Mouse (Mus musculus): ENCODE measurements around the gene Ergic1. TPM values are rescaled to one million over a fixed set of nuclear protein-coding genes. Genes with fewer than 3 reads are reported as not detected.

Gene Ergic1
- total RNA-seq, 2 experiments from 2014 or later, result 47.5 to 56.2 TPM

DNA sequence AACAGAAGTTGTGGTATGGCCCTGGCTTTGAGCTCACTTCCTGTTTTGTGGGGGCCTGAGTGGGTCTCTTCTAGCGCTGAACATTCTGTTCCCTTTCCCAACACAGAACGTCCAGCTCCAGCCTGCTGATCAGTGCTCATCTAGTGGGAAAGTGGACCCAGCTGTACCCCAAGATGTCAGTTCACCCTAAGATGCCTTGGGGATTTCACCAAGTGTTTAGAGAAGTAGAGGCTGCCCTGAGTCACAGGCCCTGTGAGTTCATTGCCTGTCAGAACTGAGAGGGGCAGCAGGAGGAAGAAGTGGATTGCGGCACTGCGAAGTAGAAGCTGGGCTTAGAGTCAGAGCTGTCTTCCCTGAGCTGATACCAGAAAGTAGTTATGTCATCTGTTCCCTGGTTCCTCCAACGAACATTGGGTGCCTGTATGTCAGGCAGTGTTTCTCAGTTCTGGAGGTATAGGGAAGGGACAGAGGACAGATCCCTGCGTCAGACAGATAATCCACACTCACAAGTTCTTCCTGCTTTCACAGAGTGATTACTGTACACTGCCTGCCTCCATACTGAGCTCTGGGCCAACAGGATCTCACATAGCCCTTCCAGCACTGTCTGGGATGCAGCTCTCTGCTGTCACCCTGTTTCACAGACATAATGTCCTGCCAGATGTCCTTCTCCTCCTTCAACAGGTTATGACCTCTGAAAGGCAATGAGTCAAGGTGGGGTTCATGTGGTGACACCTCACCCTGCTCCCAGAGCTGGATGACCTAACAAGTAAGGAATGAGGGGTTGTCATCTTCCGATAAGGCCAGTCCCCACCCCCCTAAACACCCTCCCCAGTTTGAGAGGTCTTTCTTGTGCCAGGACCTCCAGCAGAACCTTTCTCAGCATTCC is 25.8 kb upstream of the Ergic1 start:
- DNase-seq, result peak; percentile 62
- intact Hi-C loops (cut with DNase I), result no loop called here

- intact Hi-C loops (cut with DNase I), result no loop called here
- peak in 1 of 2 experiments; percentile 22 for DNase-seq
These were observed 23.4 kb upstream of the Ergic1 start for GRCm38 (mm10) chr17:26537722-26538471.

DNA sequence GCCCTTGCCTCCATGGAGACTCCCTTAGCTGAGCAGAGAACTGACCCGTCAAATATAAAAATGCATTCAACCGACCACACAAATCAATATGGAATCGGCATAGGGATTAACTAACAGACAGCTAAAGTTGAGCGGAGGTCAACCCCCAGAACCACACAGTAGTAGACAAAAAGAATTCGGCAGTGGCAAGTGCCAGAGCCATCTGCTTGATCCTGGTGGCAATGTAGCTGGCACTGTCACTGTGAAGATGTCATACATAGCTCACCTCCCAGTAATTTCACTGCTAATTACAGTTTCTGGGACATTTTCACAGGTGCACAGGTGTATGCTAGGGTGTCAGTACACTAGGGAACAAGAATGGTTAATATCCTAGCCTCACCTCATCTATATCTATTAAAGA is 21.2 kb upstream of the Ergic1 start:
- intact Hi-C loops (cut with DNase I), result no loop called here

DNA sequence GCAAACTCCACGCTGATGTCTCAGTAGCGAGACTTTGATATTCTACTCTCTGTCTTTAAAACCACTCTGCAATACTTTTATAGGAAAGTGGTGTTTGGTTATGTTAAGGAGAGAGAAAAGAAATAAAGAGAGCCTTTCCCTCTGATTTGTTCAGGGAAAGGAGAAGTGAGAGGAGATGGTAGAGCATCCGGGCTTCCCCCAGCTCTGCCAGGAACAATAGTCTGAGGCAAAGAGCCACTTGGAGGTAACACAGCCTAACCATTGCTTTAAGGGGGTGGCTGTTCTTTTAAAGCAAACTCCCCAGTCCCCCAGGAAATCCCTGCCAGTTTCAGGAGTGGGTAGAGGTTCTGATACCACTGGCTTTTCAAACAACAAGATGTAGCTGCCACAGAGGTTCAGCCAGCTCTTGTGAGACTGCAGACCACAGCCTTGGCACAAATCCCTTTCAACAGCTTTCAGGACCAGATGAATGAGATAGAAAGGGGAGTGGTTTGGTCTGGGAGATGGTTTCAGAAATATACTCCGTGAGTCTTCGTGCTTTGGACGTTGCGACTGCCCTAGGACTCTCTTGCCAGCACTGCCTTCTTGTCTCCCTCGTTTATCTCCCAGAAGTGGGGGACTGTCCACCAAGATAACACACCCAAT is 16.8 kb upstream of the Ergic1 start:
- intact Hi-C loops (cut with DNase I), result no loop called here
- peak in 1 of 2 experiments; percentile 14 for DNase-seq

More for the DNA sequence above, 21.2 kb upstream of the Ergic1 start:
- no peak for DNase-seq

DNA sequence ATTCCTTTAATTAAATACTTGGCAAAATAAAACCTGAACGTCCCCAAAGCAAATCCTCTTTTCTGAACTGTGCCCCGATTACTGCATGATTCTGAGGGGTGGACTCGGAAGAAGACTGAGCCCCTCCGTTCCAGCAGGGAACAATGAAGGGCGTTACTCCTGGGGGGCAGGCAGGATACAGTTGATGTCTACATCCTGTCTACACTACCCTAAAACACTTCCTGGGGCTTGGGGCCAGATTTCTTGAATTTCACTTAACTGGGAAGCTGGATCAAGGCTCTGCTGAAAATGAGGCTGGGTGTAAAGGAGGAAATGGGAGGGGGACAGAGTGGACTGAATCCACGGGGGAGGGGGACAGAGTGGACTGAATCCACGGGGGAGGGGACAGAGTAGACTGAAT is 13.5 kb upstream of the Ergic1 start:
- intact Hi-C loops (cut with DNase I), result loop anchor here (1.0 to 2.0 kb wide), 3 partner anchors 37 to 81 kb away; no protein-coding TSS in a partner anchor
- DNase-seq, result peak; percentile 67 to 68

DNA sequence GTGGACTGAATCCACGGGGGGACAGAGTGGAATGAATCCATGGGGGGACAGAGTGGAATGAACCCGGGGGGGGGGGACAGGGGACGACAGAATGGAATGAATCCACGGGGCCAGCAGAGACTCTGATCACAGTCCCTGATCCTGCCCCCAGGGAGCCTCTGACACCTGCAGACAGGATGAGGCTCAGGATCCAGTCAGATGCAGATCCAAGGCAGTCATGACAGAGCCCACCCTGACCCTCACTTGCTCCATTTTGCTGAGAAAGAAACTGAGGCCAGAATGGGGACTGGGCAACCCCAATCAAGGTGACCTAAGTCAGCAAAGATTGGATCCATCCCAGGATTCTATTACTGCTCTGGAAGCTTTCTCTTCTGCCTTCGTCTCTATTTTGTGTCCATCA is 12.7 kb upstream of the Ergic1 start:
- intact Hi-C loops (cut with DNase I), result no loop called here
- no peak for DNase-seq

GRCm38 (mm10) chr17:26549148-26549809 is 12.0 kb upstream of the Ergic1 start:
- intact Hi-C loops (cut with DNase I), result no loop called here
- no peak for DNase-seq

DNA sequence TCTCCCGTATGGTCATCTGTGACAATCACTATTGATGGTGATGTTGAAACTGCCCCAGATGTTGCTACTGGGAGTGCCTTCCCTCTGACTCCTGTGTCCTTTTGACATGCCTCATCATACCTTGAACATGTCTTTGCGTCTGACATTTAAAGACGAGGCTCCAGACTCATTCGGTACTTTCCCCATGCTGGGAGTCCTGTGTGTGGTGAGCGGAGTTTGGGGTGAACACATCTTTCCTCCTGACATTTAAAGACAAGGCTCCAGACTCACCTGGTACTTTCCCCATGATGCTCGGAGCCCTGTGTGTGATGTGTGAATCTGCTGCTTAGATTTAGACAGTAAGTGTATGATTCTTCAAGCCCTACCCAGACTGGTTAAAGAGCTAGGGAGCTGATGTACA is 10.2 kb upstream of the Ergic1 start:
- intact Hi-C loops (cut with DNase I), result loop anchor here (2.0 kb wide), 1 partner anchor 46 kb away; no protein-coding TSS in a partner anchor
- DNase-seq, result no peak

DNA sequence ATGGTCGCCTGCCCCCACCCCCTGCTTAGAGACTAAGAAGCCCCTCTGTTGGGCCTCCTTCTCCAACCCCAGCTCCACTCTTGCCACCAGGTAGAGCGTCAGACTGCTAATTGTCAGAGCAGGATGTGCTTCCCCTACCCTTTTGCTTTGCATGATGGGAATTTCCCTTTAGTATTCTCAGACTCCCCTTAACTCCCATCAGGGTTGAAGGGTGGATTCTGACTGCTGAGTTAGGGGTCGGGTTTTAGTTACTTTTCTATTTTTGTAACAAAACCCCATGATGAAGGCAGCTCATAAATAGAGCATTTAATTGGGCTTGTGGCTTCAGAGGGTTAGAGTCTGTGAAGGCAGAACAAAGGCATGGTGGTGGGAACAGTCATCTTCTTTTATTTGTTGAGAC is 8.3 kb upstream of the Ergic1 start:
- DNase-seq, result no peak
- intact Hi-C loops (cut with DNase I), result no loop called here

DNA sequence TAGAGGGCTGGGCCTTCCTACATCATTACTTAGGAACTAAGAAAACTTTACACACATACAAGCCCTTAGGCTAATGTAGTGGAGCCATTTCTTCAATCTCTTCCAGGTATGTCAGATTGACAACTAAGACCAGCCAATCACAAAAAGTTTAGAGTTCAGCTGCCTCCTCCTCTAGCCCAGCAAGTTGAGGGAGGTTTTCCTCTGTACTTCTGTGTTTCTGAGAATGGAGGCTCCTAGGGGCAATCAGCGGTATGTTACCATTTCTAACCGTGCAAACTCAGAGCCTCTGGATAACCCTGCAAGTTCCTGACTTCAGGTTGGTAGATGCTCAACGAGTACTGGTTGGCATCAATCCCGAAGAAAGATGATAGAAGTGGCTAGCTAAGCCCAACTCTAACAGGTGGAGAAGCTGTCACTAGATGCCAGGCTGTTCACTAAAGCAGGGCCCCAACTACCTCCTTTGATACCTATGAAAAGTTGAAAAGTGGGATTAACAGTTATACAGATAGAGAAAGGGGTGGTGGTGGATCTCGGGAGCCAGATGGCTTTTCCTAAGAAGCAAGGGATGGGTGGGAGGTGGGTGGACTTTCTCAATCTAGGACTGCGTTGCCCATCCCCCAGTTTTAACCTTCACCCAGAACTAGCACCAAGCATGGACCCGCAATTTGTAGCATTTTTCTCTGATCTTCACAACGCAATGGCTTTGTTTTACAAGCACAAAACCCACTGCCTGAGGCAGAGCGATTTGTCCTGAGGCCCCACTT is 581 bp upstream of the Ergic1 start:
- DNase-seq, result no peak
- intact Hi-C loops (cut with DNase I), result no loop called here

DNA sequence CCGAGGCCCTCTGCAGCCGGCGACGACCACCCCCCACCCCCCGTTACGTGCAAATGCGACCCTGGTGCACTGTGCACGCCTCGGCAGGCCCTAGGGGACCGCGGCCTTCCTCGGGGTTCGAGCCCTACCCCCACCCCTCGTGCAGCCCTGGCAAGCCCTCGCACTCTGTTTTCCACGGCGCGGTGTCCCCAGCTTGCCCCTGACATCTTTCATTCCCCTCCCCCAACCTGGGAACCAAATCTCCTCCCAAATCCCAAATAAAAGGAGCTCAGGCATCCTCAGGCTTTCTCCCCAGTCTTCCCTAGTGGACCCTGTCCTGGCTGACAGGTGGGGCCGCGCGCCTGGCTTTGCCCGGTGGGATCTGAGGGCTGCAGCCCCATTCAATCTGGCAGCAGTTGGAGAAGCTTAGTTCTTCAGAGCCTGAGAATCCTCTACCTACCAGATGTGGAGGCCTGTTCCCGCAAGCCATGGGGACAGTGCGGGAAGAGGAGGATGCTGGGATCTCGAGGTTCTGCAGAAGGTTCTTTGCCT is 427 bp downstream of the Ergic1 start, which contains the start of gene Dusp1:
Gene Dusp1 (minus strand): TSS at position 478 of the 531 bp plus-strand sequence.
- intact Hi-C loops (cut with DNase I), result no loop called here
- no peak for DNase-seq

- no peak for DNase-seq
- intact Hi-C loops (cut with DNase I), result no loop called here
These were observed 1.0 kb downstream of the Ergic1 start for GRCm38 (mm10) chr17:26562292-26562691.

GRCm38 (mm10) chr17:26563476-26563875 is 2.2 kb downstream of the Ergic1 start:
- DNase-seq, result no peak
- intact Hi-C loops (cut with DNase I), result no loop called here

DNA sequence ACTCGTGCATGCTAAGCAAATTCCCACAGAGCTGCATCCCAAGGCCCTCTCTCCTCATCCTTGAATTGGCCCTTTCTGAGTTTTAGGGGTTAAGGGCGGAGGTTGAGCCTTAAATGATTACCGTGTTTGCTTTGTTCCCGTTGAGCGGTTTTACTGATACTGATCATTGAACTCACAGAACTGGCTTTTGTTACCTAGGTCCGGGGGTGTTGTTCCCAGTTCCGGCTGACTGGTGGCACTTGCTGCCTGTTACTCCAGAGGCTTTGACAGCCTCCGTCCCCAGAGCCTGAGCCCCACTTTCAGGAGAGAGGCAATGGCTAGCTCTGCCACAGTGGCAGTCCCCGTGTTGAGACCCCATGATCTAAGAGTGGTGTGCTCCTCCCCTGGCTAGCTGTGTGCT is 3.1 kb downstream of the Ergic1 start:
- DNase-seq, result no peak
- intact Hi-C loops (cut with DNase I), result no loop called here

- DNase-seq, result no peak
- intact Hi-C loops (cut with DNase I), result no loop called here
These were observed 6.0 kb downstream of the Ergic1 start for GRCm38 (mm10) chr17:26567142-26567817.

- no peak for DNase-seq
- intact Hi-C loops (cut with DNase I), result no loop called here
These were observed 6.5 kb downstream of the Ergic1 start for GRCm38 (mm10) chr17:26567818-26568173.

- intact Hi-C loops (cut with DNase I), result no loop called here
- no peak for DNase-seq
These were observed 8.5 kb downstream of the Ergic1 start for GRCm38 (mm10) chr17:26569594-26570350.

DNA sequence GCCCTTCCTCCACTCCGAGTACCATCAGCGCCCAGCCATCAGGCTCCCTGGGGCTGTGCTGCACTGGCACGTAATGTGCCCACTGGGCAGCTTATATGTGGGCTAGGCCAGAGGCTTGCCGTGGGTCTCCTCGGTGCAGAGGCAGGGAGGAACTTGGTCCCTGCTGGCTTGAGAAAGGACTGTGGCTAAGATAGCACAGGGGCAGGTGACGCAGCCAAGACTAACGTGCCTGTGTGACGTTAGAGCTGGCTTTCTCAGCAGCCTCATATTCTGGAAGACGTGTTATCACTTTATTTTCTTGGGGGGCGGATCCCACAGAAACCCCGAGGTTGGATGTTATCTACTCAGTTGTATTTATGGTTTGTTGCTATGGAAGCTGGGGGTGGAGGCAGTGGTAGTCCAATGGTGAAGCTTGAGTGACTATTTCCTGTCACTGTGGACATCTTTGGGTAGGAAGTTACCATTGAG is 9.4 kb downstream of the Ergic1 start:
- DNase-seq, result no peak
- intact Hi-C loops (cut with DNase I), result no loop called here

Measured in heart, postnatal 36 days (tissue).